Mouse (Mus musculus) kidney, adult 9 months (tissue): ENCODE data around the gene Irgc1.
"Not testable (repeated sequence)": the region's sequence is repeated elsewhere in the genome, so short reads cannot be mapped to it uniquely, and the experiment has no call there.

Experiments
- DNase-seq: peaks from one replicate; pipeline ENCODE4 v3.0.0; 2022

Gene Irgc1

GRCm38 (mm10) chr7:24430551-24431345, 21.3 kb downstream of the Irgc1 start:
- no peak for DNase-seq

DNA sequence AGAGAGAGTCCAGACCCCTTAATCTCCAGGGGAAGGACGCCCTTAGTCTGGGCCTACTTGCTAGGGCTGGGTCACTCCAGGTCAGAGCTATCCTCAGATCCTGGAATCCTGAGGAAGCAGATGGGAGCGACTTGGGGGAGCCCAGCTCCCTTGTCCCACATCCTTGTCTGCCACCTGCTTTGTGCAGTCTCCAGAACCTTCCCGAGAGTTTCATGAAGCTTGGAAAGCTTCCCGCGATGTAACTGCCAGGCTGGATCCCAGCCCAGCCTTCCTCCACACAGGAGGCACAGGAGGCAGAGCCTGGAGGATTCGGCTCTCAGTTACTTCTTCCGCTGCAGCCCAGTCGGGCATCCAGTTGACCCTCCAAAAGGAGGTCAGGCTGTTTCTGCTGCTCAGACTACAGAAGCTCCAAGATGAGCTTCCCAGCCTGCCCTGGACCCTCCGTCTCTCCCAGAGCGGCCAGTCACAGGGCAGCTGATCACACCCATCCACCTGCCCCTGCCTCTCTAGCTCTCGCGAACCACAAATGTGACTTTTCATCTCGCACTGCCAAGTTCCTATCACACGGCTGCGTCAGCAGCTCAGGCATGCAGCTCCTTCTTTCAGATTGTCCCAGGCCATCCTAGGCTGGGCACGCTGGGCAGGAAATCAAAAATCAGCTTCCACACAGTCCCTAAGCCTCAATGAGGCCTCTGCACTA, 22.5 kb downstream of the Irgc1 start:
- no peak for DNase-seq

GRCm38 (mm10) chr7:24428725-24429124, 23.4 kb downstream of the Irgc1 start:
- DNase-seq: no peak

GRCm38 (mm10) chr7:24427168-24427567, 24.9 kb downstream of the Irgc1 start:
- no peak for DNase-seq

GRCm38 (mm10) chr7:24425919-24426318, 26.2 kb downstream of the Irgc1 start:
- DNase-seq: no peak

GRCm38 (mm10) chr7:24423956-24424732, 28.0 kb downstream of the Irgc1 start:
- no peak for DNase-seq

GRCm38 (mm10) chr7:24423107-24423763, 28.9 kb downstream of the Irgc1 start:
- no peak for DNase-seq

DNA sequence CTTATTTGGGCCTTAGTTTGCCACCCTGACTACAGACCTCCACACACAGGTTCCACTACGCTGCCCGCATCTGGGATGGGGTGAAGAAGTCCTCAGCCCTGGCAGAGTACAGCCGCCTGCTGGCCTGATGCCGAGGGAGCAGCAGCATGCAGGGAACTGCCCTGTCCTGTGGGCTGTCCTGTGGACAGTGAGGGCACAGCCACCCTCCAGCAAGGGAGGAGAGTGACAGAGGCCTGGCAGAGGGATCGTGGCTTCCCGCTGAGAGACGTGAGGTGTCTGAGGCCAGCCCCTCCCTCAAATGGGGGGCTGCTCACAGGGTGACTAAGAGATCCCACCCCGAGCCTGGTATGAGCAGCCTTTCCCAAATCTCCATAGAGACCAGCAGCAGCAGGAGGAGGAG, 29.8 kb downstream of the Irgc1 start:
- DNase-seq: no peak

- no peak for DNase-seq
These were observed 30.4 kb downstream of the Irgc1 start for GRCm38 (mm10) chr7:24421648-24422047.

- DNase-seq: no peak
These were observed 32.5 kb downstream of the Irgc1 start for GRCm38 (mm10) chr7:24419579-24419978.

- no peak for DNase-seq
These were observed 36.8 kb downstream of the Irgc1 start for GRCm38 (mm10) chr7:24415261-24415660.

DNA sequence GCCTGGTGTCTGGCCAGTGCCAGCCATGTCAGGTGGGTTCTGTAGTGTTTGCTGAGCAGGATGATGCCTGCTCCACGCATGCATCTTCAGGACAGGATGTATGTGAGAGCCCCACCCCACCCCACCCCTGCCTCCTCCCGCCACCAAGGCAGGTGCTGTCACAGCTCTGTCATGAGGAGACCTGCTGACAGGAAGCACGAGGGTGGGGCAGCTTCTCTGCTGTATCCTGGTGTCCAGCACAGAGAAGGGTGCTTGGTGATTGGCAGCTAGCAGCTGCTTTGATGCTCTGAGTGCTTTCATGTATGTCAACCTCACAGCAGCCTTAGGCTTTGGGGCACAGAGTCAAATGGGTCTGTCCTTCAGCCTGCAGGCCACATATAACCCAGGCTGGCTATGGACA, 38.5 kb downstream of the Irgc1 start:
- DNase-seq: no peak

DNA sequence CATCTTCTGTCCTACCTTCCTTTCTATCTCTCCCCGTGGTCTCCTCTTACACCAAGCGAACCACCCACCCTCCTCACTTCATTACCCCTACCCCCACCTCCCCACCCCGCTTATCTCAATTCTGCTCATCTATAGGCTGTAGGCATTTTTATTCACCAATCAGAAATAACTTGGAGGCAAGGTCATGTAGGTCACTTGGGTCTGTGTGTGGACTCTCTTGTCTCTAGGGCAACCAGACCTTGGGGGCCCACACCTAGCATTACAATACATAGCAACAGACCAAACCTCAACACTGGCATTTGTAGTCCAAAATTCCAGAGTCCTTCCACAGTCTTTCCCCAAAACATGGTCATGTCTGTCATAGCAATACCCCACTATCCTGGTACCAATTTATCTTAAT, 41.3 kb downstream of the Irgc1 start:
- DNase-seq: no peak

DNA sequence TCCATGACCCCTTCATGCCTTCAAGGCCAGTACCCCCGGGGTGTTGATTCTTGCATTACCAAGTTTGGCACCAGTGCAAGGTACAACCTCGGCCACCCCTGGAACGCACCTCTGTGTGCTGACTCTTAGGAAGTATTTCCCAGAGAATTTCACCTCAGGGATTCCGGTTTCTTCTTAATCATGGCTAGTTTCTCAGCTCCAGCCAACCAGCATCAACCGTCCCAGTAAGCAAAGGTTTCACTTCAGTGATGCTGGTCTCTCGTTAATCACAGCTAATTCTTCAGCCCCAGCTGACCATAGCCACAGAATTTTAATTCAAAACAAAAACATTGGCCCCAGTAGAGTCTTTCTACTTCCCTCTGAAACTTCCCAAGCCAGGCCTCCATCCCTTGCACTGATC, 42.0 kb downstream of the Irgc1 start:
- DNase-seq: no peak

DNA sequence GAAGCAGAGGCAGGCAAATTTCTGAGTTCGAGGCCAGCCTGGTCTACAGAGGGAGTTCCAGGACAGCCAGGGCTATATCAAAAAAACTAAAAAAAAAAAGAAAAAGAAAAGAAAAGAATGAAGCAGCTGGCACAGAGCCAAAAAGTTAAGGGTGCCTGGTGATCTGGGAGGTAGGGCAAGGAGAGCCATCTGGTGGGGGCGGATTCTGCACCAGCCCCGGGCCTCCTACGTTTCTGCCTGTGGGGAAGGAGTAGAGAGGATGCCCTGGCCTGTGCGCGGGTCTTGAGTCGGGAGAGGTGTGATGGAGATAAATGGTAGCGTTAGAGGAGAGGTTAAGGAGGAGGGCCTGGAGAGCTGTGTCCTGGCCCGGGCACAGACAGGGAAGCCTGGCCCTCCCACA, 43.9 kb downstream of the Irgc1 start:
- no peak for DNase-seq

- peak; percentile 87 for DNase-seq
These were observed 45.4 kb downstream of the Irgc1 start for GRCm38 (mm10) chr7:24406528-24407344.

DNA sequence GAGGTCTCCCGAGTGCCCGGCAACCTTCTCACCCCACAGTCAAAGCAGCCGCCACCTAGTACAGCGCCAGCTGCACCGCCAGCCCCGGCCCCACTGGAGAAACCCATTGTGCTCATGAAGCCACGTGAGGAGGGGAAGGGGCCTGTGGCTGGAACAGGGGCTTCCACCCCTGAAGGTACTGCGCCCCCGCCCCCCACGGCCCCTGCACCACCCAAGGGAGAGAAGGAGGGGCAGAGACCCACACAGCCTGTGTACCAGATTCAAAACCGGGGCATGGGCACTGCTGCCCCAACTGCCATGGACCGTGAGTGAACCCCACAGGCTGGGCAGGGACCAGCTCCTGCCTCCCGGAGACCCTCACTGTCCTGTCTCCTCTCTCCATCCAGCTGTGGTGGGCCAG, 46.4 kb downstream of the Irgc1 start:
- DNase-seq: no peak

DNA sequence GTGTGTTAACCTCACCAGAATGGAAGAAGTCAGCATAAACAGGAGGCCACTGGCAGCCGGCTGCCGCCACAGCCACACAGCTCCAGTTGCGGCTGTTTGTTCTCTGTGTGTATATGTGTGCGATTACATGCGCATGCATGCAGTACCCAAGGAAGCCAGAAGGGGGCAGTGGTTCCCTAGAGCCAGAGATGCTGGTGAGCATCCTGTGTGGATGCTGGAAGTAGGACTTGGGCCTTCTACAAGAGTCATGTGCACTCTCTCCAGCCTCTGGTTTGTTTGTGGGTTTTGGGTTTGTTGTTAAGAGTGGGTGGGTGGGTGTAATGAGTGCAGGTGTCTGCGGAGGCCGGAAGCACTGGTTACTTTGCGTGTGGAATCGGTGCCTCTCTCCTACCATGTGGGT, 49.2 kb downstream of the Irgc1 start:
- DNase-seq: no peak

- DNase-seq: not testable (repeated sequence)
These were observed 51.6 kb downstream of the Irgc1 start for GRCm38 (mm10) chr7:24400489-24400888.

DNA sequence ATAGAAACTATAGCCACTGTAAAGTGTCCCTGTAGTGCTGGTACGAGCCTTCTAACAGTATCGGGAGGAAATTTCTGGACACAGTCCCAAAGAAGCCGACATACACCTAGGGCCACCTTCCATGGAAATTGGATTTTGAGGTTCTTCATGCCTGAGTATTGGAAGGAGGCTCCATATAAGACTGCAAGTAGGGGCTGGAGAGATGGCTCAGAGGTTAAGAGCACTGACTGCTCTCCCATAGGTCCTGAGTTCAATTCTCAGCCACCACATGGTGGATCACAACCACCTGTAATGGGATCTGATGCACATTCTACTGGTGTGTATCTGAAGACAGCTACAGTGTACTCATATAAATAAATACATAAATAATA, 52.0 kb downstream of the Irgc1 start:
- no peak for DNase-seq

- peak; percentile 98 for DNase-seq
These were observed 52.6 kb downstream of the Irgc1 start, which contains the start of gene Smg9 for GRCm38 (mm10) chr7:24399256-24400081. Gene Smg9, plus strand, starts transcription at chr7:24399619.
